Mouse (Mus musculus) adrenal gland, adult 18-20 months (tissue): ENCODE results near the gene Cry2. TPM values are rescaled to one million over a fixed set of nuclear protein-coding genes. Genes with fewer than 3 reads are reported as not detected.

Experiments
- DNase-seq, 2 experiments: peaks; one replicate each; pipeline ENCODE4 v3.0.0; 2021 to 2022; ENCODE audit warnings: low spot score in 2 of 2
- total RNA-seq, 2 experiments: library from RNA; stranded (reverse); gene quantifications; 1 replicate in 1 of 2; 2 replicates in 1 of 2; pipeline ENCODE4 v1.2.3; 2021

The Cry2 gene
- total RNA-seq, 2 experiments from 2014 or later: 20.6 to 46.2 TPM

DNA sequence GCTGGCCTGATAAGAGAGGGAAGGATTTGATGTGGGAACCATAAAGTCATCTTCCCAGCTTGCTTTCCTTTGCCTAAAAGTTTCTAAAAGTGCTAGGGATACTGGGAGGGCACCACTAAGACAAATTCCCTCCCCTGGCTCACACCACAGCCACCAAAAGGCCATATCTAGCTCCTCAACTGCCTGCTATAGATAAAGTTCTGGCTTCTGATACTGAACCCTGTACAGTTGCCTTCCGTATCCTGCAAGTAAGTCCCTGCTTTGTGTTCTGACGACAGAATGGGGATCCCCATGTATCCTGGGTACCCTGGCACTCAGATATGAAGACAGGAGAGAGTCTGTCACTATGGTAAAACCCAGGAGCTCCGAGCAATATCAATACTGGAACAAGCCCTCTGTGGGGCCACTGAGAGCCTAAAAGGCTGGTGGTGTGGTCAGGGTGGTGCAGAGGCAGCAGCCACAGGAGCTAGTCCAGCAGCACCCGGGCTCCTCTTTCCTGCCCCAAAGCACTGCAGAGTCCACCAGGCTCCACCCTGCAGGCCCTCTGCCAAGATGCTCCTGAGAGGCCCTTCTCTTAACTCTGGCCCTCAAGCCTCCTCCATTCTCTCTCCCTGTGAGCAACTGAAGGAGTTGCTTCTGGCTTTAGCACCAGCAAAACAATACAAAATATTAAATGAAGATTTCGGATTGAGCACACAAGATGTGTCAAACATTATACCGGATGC is 43.5 kb downstream of the Cry2 start:
- no peak for DNase-seq

DNA sequence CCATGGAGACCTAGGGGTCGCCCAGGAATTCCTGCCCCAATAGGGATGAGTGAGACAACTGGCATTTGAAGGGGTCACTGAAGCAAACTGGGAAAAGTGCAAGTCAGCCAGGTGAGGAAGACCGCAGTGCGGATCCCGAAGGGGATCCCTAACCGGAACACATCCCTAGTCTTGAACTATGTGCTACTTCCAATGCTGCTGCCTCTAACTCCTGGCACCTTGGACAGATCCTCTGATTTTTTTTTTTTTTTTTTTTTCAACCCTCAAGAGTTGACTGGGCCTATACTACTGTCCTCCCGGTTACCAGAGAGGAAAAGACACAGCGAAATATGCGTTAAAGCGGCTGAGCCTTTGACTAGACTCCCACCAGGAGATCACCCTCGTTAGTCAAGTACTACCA is 44.2 kb downstream of the Cry2 start:
- DNase-seq: no peak

DNA sequence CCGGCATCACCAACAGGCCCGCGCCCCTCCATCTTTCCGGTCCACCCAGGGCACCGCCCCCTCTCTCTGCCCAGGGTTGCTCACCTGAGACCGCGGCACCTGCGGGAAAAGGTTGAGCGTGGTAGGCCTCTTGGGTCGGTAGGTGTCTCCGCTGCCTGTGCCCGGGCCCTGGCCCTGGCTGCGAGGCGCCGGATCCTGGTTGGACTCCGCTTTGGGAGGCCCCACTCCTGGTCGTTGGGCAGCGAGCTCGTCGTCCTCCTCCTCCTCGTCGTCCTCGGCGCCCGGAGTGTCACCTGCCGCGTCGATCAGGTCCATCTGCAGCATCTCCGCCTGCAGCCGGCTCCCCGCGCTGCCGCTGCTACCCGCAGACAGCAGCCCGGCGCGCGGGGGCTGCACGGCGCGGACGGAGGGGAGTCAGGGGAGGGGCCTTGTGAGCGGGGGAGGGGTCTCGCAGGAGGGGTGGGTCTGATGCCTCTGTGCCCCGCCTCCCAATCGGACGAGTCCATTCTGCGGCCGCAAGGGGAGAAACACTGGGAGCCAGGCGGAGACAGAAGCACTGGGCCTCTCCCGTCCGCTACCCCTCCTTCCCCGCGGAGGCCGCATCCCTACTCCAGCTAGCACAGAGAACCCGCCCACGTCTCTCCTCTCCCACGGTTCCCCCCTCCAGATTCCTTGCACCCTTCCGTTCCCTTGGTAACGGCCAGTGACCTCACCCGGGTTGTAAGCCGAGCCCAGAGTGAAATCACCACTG is 44.8 kb downstream of the Cry2 start:
- DNase-seq: peak; percentile 64 to 73

DNA sequence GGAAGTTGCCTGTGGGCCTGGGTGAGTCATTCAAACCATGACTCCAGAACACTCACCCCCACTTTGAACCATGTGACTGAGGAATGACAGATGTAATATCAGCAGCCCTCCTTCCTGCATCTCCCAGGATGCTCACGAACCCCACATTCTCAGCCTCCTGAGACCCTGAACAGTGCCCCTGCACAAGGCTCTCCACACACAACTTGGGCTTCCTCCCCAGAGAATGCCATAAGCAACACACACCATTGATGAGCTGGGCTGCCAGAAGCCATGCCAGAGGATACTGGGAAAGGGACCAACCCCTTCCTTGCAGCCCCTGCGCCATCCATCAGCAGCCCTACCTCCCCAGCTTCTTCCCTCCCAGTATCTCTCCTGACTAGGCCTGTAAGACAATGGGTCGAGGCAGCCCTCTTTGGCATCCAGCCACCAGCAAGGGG is 45.7 kb downstream of the Cry2 start:
- no peak for DNase-seq

DNA sequence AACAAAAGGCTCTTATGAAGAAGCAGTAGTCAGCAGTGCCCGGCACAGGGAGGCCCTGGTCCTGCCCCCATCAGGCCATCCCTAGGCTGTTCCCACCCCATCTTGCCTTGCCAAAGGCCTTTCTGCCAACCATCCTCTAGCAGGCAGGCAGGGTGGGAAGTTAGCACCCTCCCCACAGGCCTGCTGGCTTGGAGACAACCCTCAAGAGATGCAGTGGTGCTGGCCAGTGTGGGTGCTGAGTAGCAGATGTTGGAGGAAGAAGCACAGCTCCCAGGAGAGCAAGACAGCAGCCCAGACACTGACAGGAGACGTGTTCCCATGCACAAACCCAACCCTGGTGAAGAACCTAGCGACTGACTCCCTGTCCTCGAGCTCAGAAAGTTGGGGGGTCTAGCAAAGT is 46.2 kb downstream of the Cry2 start:
- DNase-seq: no peak

DNA sequence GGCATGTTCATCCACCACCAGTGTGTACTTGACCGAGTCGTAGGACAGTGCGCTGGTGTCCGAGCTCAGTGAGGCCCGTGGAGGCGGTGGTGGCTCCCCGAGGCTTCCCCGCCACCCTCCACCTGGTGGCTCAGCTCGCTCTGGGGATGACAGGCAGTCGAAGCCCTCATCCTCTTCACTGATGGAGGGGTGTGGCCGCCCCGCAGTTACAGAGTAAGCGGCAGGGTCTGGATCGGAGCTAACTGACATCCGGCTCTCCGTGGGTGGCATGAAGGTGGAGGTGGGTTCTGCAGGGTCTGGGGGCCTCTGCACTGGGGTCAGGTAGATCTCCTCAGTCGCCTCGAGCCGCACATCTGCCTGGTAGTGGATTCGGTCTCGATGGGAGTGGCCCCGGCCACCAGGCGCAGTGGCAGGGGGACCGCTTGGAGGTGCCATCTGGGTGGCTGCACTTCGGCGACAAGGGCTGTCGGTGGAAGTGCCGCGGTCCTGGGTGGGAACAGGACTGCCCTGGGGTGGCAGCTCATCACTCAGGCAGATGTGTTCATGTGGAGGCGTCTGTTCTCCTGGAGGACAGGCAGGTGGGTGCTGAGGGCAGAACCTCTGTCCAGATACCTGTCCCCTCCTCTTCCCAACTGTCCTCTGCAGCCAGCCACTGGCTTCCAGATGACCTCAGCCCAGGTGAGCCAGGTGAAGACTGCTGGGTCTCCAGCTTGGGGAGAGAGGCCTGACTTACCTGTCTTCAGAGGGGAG is 46.8 kb downstream of the Cry2 start:
- DNase-seq: no peak

DNA sequence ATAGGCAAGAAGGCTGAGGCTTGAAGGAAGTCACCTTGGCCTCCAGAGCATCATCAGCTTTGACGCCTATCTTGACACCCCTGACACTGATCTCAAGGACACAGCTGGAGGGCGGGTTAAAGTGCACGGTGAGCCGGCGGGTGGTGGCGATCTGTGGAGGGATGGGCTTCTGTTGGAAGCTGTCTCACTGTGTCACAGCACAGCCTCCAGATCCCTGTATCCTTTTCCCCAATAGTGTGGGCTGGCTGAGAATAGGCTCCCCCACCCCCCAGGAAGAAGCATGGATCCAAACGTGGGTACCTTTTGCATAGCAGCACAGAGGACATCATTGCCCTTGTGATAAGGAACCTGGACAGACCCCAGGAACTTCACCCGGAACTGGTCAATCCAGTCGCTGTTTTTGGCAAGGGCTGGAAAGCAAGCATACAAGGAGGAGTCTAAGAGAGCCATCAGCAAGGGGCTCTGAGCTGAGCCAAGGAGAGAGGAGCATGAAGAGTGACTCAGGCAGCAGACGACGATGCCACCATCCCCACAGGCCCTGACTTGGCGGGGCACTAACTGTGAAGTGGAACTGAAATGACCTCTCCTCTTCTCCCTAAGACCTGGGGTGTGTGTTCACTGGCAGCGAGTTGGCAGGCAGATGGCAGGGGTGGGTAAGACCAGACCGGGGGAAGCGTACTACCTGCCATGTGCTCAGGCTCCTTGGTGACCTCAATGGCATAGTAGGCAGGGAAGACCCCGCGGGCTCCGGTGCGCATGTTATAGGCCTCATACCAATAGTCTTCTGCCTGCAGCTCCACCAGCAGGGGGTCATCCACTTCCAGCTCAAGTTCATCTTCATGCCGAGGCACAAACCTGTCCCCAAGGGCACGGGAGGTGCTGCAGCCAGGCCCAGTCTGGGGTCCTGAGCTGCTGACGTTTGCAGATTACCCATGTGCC is 48.5 kb downstream of the Cry2 start:
- DNase-seq: no peak

DNA sequence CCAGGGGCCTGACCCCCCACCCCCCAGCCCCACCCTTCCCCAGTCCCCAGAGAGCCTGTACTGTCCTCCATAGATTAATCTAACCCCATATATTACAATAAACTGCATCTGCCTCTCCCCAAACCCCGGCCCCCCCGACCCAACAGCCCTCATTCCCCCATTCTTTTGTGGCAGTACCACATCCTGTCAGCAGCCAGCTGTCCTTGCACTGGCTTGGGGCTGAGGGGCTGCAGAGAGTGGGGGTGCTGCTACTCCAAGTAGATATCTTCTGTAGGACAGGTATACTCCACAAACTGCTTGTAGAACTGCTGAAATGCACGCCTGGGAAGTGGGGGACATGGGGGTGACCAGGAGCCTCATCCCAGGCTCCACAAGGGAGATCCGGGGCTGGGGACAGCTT is 49.7 kb downstream of the Cry2 start:
- DNase-seq: no peak

DNA sequence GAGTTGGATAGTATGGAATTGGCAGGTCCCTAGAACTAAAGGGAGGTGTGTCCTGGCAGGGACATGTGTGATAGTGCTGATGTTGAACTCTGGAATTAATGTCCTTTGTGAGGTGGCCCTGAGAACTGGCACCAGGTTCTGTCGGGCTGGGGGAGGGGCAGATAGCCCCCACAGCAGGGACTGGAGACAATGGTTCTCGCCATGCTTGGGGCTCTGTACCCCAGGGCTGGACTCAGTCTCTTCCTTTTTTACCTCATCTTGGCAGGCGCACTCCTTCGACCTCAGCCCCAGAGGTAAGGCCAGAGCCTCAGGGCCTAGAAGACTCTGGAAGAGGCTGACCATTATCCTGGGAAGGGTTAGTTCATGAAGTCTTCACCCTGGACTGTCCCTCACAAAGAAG is 51.1 kb downstream of the Cry2 start:
- DNase-seq: no peak

DNA sequence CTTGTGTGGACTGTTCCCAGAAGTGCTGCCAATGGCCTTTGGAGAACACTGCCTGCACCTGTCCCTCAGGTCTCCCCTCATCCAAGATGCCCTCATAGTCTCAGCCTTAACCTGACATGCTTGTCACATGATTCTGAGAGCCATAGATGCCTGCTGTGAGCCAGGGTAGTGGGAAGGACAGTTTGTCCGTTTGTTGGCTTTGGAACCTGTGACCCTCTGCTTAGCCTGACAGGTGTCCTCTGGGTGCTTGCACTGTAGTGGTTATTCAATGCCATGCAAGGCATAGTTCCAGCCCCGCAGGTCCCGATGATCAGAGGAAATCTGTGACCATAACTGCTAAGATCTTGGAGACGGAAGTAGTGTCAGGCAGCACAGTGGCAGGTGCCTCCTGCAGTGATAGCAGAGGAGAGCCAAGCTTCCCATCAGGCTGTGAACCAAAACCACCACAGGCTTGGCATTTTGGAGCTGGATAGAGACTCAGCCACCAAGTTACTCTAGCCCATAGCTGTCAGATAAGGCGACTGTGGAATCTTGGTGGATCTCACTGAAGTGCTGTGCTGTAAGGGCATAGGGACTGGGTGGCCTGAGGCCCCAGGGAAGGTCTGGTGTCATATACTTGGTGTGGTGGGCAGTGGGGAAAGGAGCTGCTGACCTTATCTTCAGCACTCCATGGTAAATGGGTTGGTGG is 51.8 kb downstream of the Cry2 start, which contains the start of gene 1700029I15Rik:
Gene 1700029I15Rik, plus strand, starts transcription at position 638 of the 688 bp plus-strand sequence.
- no peak for DNase-seq

DNA sequence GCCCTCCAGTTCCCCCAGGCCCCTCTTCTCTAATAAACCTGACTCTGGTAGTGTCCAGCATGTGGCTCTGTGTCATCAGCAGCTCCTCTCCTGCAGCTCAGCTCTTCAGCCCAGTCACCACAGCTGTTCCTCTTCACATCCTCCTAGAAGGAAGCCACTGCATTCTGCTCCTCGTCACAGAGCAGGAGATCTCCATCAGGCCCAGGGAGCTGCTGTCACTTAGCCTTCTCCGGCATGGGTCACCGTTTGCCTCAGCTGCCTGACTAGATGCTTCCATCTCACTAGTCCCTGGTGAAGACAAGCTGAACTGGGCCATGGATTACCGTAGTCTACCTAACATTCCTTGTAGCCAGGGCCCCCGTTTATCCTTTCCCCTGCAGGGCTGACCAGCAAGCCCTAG is 52.7 kb downstream of the Cry2 start:
- DNase-seq: no peak

DNA sequence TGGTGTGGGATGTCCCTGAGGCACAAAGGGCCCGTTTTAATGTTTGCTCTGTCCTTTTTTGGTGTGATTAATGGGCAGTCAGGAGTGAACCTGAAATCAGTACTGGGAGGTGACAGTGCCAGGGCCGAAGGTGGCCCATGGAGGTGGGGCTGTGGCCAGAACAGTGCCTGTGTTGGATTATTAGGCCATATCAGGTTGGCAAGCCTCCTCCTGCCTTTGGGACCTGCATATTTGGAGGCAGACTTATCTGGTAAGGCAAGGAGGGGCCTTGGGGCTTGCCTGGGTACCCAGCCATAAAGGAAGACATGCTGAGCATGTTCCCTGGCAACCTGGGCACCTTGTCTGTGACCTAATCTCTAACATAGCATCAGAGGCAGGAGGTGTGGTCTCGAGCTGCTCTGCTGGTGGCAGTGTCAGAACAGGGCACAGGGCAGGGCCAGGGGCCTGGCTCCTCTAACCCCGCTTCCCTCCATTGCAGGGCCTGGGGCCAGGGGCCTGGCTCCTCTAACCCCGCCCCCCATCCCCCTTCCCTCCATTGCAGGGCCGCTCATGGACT is 53.3 kb downstream of the Cry2 start:
- no peak for DNase-seq

DNA sequence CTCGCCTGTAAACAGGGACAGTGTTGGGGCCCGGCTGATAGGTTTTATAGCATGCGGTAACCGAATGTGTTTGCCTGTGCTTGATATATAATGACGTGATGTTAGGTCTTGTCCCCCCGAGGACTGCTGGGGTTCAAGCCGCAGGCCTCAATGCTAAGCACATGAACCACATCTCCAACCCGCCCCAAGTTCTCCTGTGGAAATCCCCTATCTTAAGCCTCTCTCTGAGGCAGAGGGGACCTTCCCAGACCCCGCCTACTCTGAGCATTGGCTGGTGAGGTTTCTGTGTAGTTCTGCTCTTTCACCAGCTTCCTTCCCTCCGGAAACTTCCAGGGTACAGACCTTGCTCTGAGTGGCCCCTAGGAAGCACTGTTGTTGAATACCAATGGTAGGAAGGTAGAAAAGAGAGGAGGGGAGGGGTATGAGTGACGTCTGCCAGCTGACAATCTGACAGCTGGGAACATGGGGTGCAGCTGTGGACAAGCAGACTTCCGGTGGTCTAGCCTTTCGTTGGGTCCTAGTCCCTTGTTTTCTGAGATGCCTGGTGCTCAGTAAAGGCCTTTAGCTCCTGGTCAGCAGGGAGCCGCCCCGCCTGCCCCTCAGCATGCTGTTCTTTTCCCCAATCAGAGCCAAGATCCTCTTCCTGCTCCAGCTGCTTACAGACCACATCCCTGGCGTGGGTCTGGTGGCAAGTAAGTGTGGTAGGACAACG is 53.9 kb downstream of the Cry2 start:
- DNase-seq: no peak

DNA sequence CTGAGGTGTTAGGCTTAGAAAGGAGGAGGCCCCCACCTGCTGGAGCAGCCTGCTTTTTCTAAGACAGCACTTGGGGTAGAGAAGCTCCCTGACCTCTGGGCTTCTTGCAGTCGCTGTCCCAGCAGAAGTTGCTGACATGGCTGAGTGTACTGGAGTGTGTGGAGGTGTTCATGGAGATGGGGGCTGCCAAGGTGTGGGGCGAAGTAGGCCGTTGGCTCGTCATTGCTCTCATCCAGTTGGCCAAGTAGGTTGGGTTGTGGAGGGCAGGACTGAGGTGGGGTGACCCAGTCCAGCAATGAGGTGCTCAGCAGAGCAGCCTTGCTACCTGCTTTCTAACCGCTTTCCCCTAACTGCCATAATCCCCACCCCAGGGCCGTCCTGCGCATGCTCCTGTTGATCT is 56.5 kb downstream of the Cry2 start:
- DNase-seq: no peak

DNA sequence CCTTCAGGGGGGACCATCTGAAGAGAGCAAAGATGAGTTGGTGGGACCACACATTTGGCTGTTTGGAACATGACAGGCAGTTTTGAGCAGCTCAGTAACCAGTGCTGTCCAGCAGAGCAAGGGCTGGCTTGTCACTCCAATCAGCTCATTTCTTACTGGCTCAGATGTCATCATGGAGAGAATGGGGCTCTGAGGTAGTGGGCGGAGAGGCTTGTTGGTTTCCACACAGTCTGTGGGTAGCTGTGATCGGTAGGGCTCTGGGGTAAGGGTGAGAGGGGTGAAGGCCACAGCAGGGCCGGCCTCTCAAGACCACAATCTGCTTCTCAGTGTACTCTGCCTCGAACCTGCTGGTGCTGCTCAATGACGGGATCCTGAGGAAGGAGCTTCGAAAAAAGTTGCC is 57.5 kb downstream of the Cry2 start:
- no peak for DNase-seq

DNA sequence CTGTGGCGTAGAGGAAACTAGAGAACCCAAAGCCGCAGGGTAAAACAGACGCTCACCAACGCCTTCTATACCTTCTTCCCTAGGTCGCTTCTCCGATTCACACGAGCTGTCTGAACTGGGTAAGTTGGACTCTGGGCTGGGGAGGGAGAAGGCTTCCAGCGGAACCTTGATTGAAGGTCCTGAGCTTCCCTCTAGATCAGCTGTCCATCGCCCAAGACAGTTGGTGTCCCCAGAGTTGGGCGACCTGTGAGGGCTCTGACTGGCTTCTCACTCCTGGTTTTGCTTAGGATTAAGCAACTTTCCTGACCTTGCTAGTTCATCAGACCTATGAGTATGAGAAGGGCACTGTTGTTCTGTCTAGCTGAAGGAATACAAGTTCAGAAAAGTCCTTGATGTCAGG is 58.1 kb downstream of the Cry2 start:
- no peak for DNase-seq

DNA sequence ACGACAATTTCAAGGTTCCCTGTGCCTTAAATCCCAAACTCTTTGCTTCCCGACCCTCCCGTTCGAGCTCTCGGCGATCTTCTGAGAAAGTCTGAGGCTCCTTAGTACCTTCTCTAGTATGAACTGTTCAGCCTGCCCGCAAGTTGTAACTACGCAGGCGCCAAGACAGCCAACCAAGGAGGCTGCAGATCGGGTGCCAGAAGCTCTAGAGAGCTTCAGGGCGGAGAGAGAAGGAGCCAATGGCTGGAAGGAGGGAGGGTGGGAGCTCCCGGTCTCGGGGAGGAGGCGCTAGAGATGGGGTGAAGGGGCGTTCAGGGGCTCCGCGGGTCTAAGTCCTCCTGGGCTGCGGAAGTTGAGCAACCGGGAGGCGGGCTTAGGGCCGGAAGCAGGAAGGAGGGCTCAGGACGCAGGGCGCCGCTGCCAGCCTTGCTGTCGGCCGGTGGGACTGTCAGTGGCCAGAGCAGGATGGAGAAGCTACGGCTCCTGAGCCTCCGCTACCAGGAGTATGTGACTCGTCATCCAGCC is 58.7 kb downstream of the Cry2 start:
- peak; percentile 87 to 90 for DNase-seq

DNA sequence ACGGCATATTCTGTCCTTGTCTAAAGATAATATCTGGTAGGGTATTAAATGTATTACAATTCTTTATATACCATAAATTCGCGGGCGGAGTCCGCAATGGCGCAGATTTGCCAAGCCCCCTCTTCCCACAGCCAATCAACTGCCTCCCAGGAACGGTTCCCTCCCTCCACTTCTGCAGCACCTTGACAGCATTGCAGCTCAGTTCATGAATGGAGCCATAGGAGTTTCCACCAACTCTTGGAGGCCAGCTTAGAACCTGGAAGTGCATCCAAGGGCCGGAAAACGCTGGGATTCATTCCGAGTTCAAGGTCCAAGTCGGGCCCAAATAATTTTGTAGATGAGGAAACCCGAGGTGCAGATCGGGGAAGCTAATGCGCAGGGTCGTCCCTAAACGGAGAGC is 59.3 kb downstream of the Cry2 start, which contains the start of the genes Pex16 and Large2:
Gene Pex16, plus strand, starts transcription at position 163 of the 400 bp plus-strand sequence.
Gene Large2, minus strand, starts transcription at position 356 of the 400 bp plus-strand sequence.
- DNase-seq: no peak

DNA sequence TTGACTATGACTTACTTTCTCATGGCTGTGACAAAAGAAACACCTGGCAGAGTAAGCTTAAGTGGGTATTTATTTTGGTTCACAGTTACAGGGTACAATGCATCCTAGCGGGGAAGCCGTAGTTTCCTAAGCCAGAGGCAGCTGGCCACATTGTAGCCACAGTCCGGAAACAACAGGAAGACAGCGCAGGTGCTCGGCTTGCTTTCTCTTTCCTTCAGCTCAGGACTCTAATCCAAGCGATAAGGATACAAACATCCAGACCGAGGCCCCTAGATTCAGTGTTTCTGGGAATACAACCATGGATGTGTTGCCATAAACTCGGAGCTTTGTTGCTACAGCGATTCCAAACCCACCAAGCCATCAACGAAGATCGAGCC is 60.4 kb downstream of the Cry2 start:
- DNase-seq: no peak
